Mouse (Mus musculus): Measurements from ENCODE around the gene Gipc3.

Gene Gipc3

GRCm38 (mm10) chr10:81323791-81324530 lies 19.1 kb downstream of the Gipc3 start:
- CTCF ChIA-PET: no interaction called here

- CTCF ChIA-PET: interaction anchor here (0.6 kb wide), 1 partner anchor 45 kb away, joined by 3 read pairs; no protein-coding TSS in a partner anchor
These were observed 19.8 kb downstream of the Gipc3 start for GRCm38 (mm10) chr10:81323141-81323775.

GRCm38 (mm10) chr10:81322444-81322843 lies 20.6 kb downstream of the Gipc3 start:
- CTCF ChIA-PET: no interaction called here

GRCm38 (mm10) chr10:81321436-81321835 lies 21.6 kb downstream of the Gipc3 start:
- CTCF ChIA-PET: no interaction called here

- CTCF ChIA-PET: interaction anchor here (2.0 kb wide), 1 partner anchor 16 kb away, joined by 5 read pairs; no protein-coding TSS in a partner anchor
These were observed 22.3 kb downstream of the Gipc3 start, which contains the start of gene Cactin for GRCm38 (mm10) chr10:81320550-81321347. Cactin (plus strand) TSS chr10:81321103.

- CTCF ChIA-PET: interaction anchor here (2.0 kb wide), 1 partner anchor 15 kb away, joined by 5 read pairs; no protein-coding TSS in a partner anchor
These were observed 23.1 kb downstream of the Gipc3 start for GRCm38 (mm10) chr10:81319741-81320549.

- CTCF ChIA-PET: interaction anchor here (2.0 kb wide), 1 partner anchor 15 kb away, joined by 5 read pairs; no protein-coding TSS in a partner anchor
These were observed 23.8 kb downstream of the Gipc3 start for GRCm38 (mm10) chr10:81319330-81319699.

- CTCF ChIA-PET: interaction anchor here (0.7 to 2.0 kb wide), 3 partner anchors 14 to 28 kb away, joined by 3 to 23 read pairs (median 5); no protein-coding TSS in a partner anchor
These were observed 24.3 kb downstream of the Gipc3 start for GRCm38 (mm10) chr10:81318589-81319329.

- CTCF ChIA-PET: interaction anchor here (1.2 kb wide), 1 partner anchor 28 kb away, joined by 3 read pairs; no protein-coding TSS in a partner anchor
These were observed 25.8 kb downstream of the Gipc3 start for GRCm38 (mm10) chr10:81317273-81317672.

- CTCF ChIA-PET: interaction anchor here (0.5 kb wide), 1 partner anchor 27 kb away, joined by 6 read pairs; no protein-coding TSS in a partner anchor
These were observed 26.6 kb downstream of the Gipc3 start for GRCm38 (mm10) chr10:81316338-81317060.

- CTCF ChIA-PET: no interaction called here
These were observed 27.5 kb downstream of the Gipc3 start for GRCm38 (mm10) chr10:81315587-81315986.

- CTCF ChIA-PET: no interaction called here
These were observed 28.9 kb downstream of the Gipc3 start for GRCm38 (mm10) chr10:81314201-81314600.

- CTCF ChIA-PET: interaction anchor here (0.6 kb wide), 1 partner anchor 1588 kb away, joined by 3 read pairs; no protein-coding TSS in a partner anchor
These were observed 29.5 kb downstream of the Gipc3 start for GRCm38 (mm10) chr10:81313581-81313980.

GRCm38 (mm10) chr10:81309571-81309970 lies 33.5 kb downstream of the Gipc3 start:
- CTCF ChIA-PET: no interaction called here

- CTCF ChIA-PET: interaction anchor here (0.9 kb wide), 1 partner anchor 15 kb away, joined by 3 read pairs; the partner anchor contains the start of gene Pip5k1c
These were observed 36.0 kb downstream of the Gipc3 start for GRCm38 (mm10) chr10:81306837-81307682.

GRCm38 (mm10) chr10:81306173-81306668 lies 36.8 kb downstream of the Gipc3 start:
- CTCF ChIA-PET: interaction anchor here (0.5 to 0.9 kb wide), 2 partner anchors 14 to 15 kb away, joined by 3 to 13 read pairs; partner anchors contain the start of genes Pip5k1c and Tjp3

GRCm38 (mm10) chr10:81305663-81306062 lies 37.4 kb downstream of the Gipc3 start:
- CTCF ChIA-PET: interaction anchor here (0.5 to 1.9 kb wide), 2 partner anchors 14 to 17 kb away, joined by 11 to 13 read pairs; partner anchors contain the start of gene Tjp3

All from spleen, embryonic (tissue).